Mouse (Mus musculus): Measurements from ENCODE around the gene Gm11213. TPM values are rescaled to one million over a fixed set of nuclear protein-coding genes. Genes with fewer than 3 reads are reported as not detected.

The Gm11213 gene
- polyA plus RNA-seq, 1 experiment, result not detected

DNA sequence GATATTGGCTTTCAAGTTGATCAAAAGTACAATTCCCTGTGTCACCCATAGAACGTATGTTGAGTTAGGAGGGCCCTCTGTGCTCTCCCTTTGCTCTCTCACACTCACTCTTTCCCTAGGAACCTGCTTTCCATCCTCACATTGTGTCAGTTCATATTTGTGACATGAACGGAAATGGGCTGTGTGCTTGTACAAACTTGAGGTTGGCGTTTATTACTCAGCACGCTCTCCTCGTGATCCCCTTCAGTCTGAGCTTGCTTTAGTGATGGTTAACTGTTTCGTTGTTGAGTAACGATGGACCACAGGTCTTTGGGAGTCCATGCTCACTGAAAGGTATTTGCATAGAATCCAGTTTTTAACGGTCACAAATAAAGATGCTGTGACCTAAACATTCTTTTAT lies 22.1 kb upstream of the Gm11213 start:
- TF ChIP-seq CTCF (IDR thresholded peaks at IDR 0.05; ENCODE audit: control insufficient read depth, insufficient read depth, insufficient read length) (no peak), MYOD1 (IDR thresholded peaks at IDR 0.05; ENCODE audit: control insufficient read depth, insufficient read length, low read depth) (no peak), CEBPB (IDR thresholded peaks at IDR 0.05; ENCODE audit: low read depth) (no peak), MYOG (IDR thresholded peaks at IDR 0.05; ENCODE audit: control insufficient read depth, extremely low read depth, insufficient read length) (no peak), FOSL1 (IDR thresholded peaks at IDR 0.05; ENCODE audit: insufficient read depth, low read length, poor library complexity, severe bottlenecking) (no peak), USF1 (IDR thresholded peaks at IDR 0.05; ENCODE audit: low read depth) (no peak), MAX (IDR thresholded peaks at IDR 0.05) (no peak)
- H3ac ChIP-seq (ENCODE audit: control insufficient read depth, insufficient read length, low read depth), result no peak overlapping the region
- no peaks in the 10 kb centered on the region for H3K79me2 ChIP-seq (ENCODE audit: control insufficient read depth, insufficient read depth)
- H3K27me3 ChIP-seq (ENCODE audit: control insufficient read depth, insufficient read depth, insufficient read length), result no peaks in the 10 kb centered on the region
- H3K36me3 ChIP-seq (ENCODE audit: control insufficient read depth, insufficient read depth), result no peaks in the 10 kb centered on the region
- H3K79me3 ChIP-seq (ENCODE audit: low read depth), result no peaks in the 10 kb centered on the region
- no peak overlapping the region for H3K4me3 ChIP-seq (ENCODE audit: insufficient read depth, poor library complexity, severe bottlenecking)

DNA sequence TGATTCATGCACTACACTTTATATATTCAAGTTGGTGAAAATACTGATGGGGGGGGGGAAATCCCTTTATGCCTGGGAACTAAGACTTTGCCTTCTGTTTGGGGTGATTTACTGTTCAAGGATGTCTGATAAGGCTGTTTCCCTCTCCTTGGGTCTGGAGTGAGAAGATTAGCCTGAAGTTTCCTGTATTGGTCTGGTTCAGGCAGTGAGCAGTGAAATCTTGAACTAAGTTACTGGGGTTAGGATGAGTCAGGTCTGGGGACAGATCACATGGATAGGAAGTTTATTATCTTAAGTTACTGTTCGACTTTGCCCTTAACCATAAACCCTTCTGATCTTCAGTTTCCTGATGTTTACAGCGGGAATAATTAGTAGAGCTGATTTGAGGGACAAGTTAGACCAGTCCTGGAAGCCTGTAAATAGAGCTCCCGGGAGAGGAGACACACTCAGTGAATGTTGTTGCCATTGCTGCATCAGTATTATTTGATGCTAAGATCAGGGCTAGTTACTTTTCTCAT lies 20.6 kb upstream of the Gm11213 start:
- TF ChIP-seq FOSL1 (IDR thresholded peaks at IDR 0.05; ENCODE audit: insufficient read depth, low read length, poor library complexity, severe bottlenecking) (no peak), MYOD1 (IDR thresholded peaks at IDR 0.05; ENCODE audit: control insufficient read depth, insufficient read length, low read depth) (no peak), MAX (IDR thresholded peaks at IDR 0.05) (no peak), CTCF (IDR thresholded peaks at IDR 0.05; ENCODE audit: control insufficient read depth, insufficient read depth, insufficient read length) (no peak), MYOG (IDR thresholded peaks at IDR 0.05; ENCODE audit: control insufficient read depth, extremely low read depth, insufficient read length) (no peak), USF1 (IDR thresholded peaks at IDR 0.05; ENCODE audit: low read depth) (no peak), CEBPB (IDR thresholded peaks at IDR 0.05; ENCODE audit: low read depth) (no peak)
- Histone ChIP-seq H3ac (ENCODE audit: control insufficient read depth, insufficient read length, low read depth) (no peak overlapping the region), H3K36me3 (ENCODE audit: control insufficient read depth, insufficient read depth) (no peaks in the 10 kb centered on the region), H3K27me3 (ENCODE audit: control insufficient read depth, insufficient read depth, insufficient read length) (peaks cover 3% of the 10 kb centered on the region), H3K4me3 (ENCODE audit: insufficient read depth, poor library complexity, severe bottlenecking) (no peak overlapping the region), H3K79me3 (ENCODE audit: low read depth) (no peaks in the 10 kb centered on the region), H3K79me2 (ENCODE audit: control insufficient read depth, insufficient read depth) (no peaks in the 10 kb centered on the region)

DNA sequence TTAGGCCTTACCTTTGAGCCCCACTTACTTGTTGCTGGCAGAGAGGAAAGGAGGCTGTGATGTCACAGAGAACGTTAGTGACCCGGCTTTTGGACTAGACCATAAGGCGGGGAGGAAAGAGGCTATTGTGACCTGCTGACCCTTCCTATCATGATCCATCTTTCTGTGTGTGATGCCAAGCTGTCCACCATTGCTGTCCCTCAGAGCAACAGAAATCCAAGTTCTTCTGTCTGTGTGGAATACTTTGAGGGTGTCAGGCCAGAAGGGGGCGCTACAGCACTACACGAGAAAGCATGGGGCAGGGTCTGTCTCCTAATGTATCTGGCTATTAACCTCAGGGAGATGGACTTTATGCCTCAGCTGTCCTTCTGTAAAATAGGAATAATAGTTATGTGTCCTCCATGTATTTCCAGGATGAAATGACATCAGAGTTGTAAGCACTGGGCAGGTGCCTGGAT lies 17.3 kb upstream of the Gm11213 start, which contains the start of gene Tex48:
Gene Tex48 (minus strand): TSS at position 51 of the 458 bp plus-strand sequence.
- no peak for TF ChIP-seq CEBPB (IDR thresholded peaks at IDR 0.05; ENCODE audit: low read depth)
- TF ChIP-seq CTCF (IDR thresholded peaks at IDR 0.05; ENCODE audit: control insufficient read depth, insufficient read depth, insufficient read length), result no peak
- TF ChIP-seq USF1 (IDR thresholded peaks at IDR 0.05; ENCODE audit: low read depth), result no peak
- no peak for TF ChIP-seq MYOG (IDR thresholded peaks at IDR 0.05; ENCODE audit: control insufficient read depth, extremely low read depth, insufficient read length)
- TF ChIP-seq MYOD1 (IDR thresholded peaks at IDR 0.05; ENCODE audit: control insufficient read depth, insufficient read length, low read depth), result no peak
- Histone ChIP-seq H3K4me3 (ENCODE audit: insufficient read depth, poor library complexity, severe bottlenecking) (no peak within 1 kb of the TSS), H3K36me3 (ENCODE audit: control insufficient read depth, insufficient read depth) (no peaks in the 10 kb centered on the region), H3ac (ENCODE audit: control insufficient read depth, insufficient read length, low read depth) (no peak within 1 kb of the TSS), H3K27me3 (ENCODE audit: control insufficient read depth, insufficient read depth, insufficient read length) (peaks cover 3% of the 10 kb centered on the region), H3K79me3 (ENCODE audit: low read depth) (no peaks in the 10 kb centered on the region), H3K79me2 (ENCODE audit: control insufficient read depth, insufficient read depth) (no peaks in the 10 kb centered on the region)

DNA sequence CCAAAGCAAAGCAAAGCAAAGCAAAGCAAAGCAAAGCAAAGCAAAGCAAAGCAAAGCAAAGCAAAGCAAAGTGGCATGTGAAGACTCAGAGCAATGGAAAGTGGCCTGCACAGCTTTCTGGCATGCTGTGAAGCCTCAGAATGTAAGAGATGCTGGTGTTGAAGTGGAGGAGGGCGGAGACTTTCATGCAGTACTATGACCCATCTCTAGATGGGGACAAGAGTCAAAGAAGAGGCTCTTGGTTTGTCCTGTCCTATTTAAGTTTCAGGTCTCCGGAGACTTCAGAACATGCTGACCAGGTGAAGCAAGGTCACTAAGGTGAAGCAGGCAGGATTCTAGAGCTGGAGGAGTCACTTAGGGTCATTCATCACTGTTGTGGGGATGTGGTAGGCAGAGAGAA lies 16.8 kb upstream of the Gm11213 start:
- H3K4me3 ChIP-seq (ENCODE audit: insufficient read depth, poor library complexity, severe bottlenecking), result no peak overlapping the region
- no peaks in the 10 kb centered on the region for H3K79me2 ChIP-seq (ENCODE audit: control insufficient read depth, insufficient read depth)
- peaks cover 3% of the 10 kb centered on the region for H3K27me3 ChIP-seq (ENCODE audit: control insufficient read depth, insufficient read depth, insufficient read length)
- TF ChIP-seq FOSL1 (IDR thresholded peaks at IDR 0.05; ENCODE audit: insufficient read depth, low read length, poor library complexity, severe bottlenecking) (no peak), MYOG (IDR thresholded peaks at IDR 0.05; ENCODE audit: control insufficient read depth, extremely low read depth, insufficient read length) (no peak), USF1 (IDR thresholded peaks at IDR 0.05; ENCODE audit: low read depth) (no peak), MYOD1 (IDR thresholded peaks at IDR 0.05; ENCODE audit: control insufficient read depth, insufficient read length, low read depth) (no peak), CEBPB (IDR thresholded peaks at IDR 0.05; ENCODE audit: low read depth) (no peak), CTCF (IDR thresholded peaks at IDR 0.05; ENCODE audit: control insufficient read depth, insufficient read depth, insufficient read length) (no peak), MAX (IDR thresholded peaks at IDR 0.05) (no peak)
- H3K36me3 ChIP-seq (ENCODE audit: control insufficient read depth, insufficient read depth), result no peaks in the 10 kb centered on the region
- H3ac ChIP-seq (ENCODE audit: control insufficient read depth, insufficient read length, low read depth), result no peak overlapping the region
- no peaks in the 10 kb centered on the region for H3K79me3 ChIP-seq (ENCODE audit: low read depth)

DNA sequence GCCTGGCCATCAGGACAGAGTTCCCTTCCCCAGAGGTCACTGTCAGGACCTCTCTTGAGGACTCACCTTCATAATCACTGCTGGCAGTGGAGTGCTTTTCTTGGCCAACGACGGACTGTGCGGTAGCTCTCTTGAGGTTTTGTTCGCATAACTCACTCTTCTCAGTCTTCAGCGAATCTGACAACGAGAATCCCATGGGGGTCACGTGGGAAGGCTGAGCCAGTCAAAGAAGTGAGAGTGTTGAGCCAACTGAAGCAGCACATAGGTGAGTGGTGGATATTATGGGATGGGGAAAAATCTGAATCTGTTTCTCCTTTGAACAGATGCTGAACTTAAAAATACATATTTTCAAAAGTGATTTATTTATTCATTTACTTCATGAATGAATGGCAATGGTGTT lies 3.3 kb upstream of the Gm11213 start:
- Histone ChIP-seq H3K36me3 (ENCODE audit: control insufficient read depth, insufficient read depth) (no peaks in the 10 kb centered on the region), H3K27me3 (ENCODE audit: control insufficient read depth, insufficient read depth, insufficient read length) (peaks cover 15% of the 10 kb centered on the region), H3K4me3 (ENCODE audit: insufficient read depth, poor library complexity, severe bottlenecking) (no peak overlapping the region), H3ac (ENCODE audit: control insufficient read depth, insufficient read length, low read depth) (no peak overlapping the region), H3K79me2 (ENCODE audit: control insufficient read depth, insufficient read depth) (no peaks in the 10 kb centered on the region), H3K79me3 (ENCODE audit: low read depth) (no peaks in the 10 kb centered on the region)
- TF ChIP-seq MYOD1 (IDR thresholded peaks at IDR 0.05; ENCODE audit: control insufficient read depth, insufficient read length, low read depth), result no peak
- TF ChIP-seq USF1 (IDR thresholded peaks at IDR 0.05; ENCODE audit: low read depth), result peak; percentile 11
- no peak for TF ChIP-seq MAX (IDR thresholded peaks at IDR 0.05)

DNA sequence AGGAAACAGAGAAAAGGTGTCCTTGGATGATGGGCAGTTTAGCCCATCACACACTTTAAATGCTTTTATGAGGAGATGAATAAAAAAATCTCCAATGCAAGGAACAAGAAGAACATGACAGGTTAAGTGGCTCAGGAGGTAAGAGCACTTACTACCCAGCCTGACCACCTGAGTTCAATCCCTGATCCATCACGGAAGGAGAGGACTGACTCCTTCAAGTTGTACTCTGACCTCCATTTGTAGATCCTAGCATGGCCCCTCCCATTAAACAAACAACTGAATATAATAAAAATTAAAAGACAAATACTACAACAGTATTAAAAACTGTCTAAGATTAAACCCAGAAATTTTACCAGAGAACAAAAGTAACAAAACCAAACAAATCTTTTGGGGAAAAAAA lies 907 bp upstream of the Gm11213 start:
- TF ChIP-seq MYOD1 (IDR thresholded peaks at IDR 0.05; ENCODE audit: control insufficient read depth, insufficient read length, low read depth), result no peak
- TF ChIP-seq CEBPB (IDR thresholded peaks at IDR 0.05; ENCODE audit: low read depth), result no peak
- TF ChIP-seq CTCF (IDR thresholded peaks at IDR 0.05; ENCODE audit: control insufficient read depth, insufficient read depth, insufficient read length), result no peak
- TF ChIP-seq USF1 (IDR thresholded peaks at IDR 0.05; ENCODE audit: low read depth), result no peak
- TF ChIP-seq FOSL1 (IDR thresholded peaks at IDR 0.05; ENCODE audit: insufficient read depth, low read length, poor library complexity, severe bottlenecking), result no peak
- no peak for TF ChIP-seq MYOG (IDR thresholded peaks at IDR 0.05; ENCODE audit: control insufficient read depth, extremely low read depth, insufficient read length)
- no peak for TF ChIP-seq MAX (IDR thresholded peaks at IDR 0.05)
- Histone ChIP-seq H3K4me3 (ENCODE audit: insufficient read depth, poor library complexity, severe bottlenecking) (no peak overlapping the region), H3K27me3 (ENCODE audit: control insufficient read depth, insufficient read depth, insufficient read length) (peaks cover 7% of the 10 kb centered on the region), H3K36me3 (ENCODE audit: control insufficient read depth, insufficient read depth) (no peaks in the 10 kb centered on the region), H3ac (ENCODE audit: control insufficient read depth, insufficient read length, low read depth) (no peak overlapping the region), H3K79me2 (ENCODE audit: control insufficient read depth, insufficient read depth) (no peaks in the 10 kb centered on the region), H3K79me3 (ENCODE audit: low read depth) (no peaks in the 10 kb centered on the region)

Measured in C2C12 (cell line).